Mouse (Mus musculus) myocyte (in vitro differentiated cells): Measurements from ENCODE around the gene Pan2.

Experiments used
- MAX ChIP-seq: IDR thresholded peaks from one replicate; pipeline ENCODE4 v1.6.1; 2011; ENCODE audit warnings: low read depth, mild to moderate bottlenecking, control low read depth
- MYOG ChIP-seq, 3 experiments: IDR thresholded peaks; one replicate each; pipeline ENCODE4 v1.6.1; 2011; ENCODE audit warnings: control low read depth in 2 of 3, low read depth in 2 of 3, mild to moderate bottlenecking in 2 of 3; ENCODE audit not compliant: insufficient read length in 2 of 3, control insufficient read depth in 1 of 3, insufficient read depth in 1 of 3
- POLR2A ChIP-seq: IDR thresholded peaks from one replicate; pipeline ENCODE4 v1.6.1; 2011; ENCODE audit warnings: low read depth, mild to moderate bottlenecking, control low read depth, moderate library complexity; ENCODE audit not compliant: insufficient read length
- POLR2AphosphoS2 ChIP-seq: IDR thresholded peaks from one replicate; pipeline ENCODE4 v1.6.1; 2011; ENCODE audit warnings: low read depth, control low read depth; ENCODE audit not compliant: insufficient read length
- TCF12 ChIP-seq: IDR thresholded peaks from one replicate; pipeline ENCODE4 v1.6.1; 2011; ENCODE audit warnings: mild to moderate bottlenecking, control low read depth; ENCODE audit not compliant: poor library complexity, insufficient read depth, severe bottlenecking
- TCF3 ChIP-seq: IDR thresholded peaks from one replicate; pipeline ENCODE4 v1.6.1; 2011; ENCODE audit warnings: low read depth, control low read depth; ENCODE audit not compliant: insufficient read length
- USF1 ChIP-seq: IDR thresholded peaks from one replicate; pipeline ENCODE4 v1.6.1; 2011; ENCODE audit warnings: low read depth, mild to moderate bottlenecking, control low read depth, moderate library complexity

DNA sequence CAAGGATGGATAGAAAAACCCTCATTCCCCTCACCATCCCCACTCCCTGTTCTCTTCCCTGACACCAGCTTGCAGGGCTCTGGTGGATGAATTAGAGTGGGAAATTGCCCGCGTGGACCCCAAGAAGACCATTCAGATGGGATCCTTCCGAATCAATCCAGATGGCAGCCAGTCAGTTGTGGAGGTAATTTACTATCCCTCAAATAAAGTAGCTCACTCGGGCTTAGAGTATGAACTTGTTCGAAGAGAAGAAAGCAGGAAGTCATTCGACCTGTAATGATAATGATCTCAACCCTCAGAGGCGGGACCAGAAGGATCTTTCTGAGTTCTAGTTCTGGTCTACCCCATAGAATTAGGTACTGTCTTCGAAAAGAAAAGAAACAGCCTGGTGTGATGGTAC lies 20.4 kb downstream of the Pan2 start:
- TF ChIP-seq POLR2A (no peak), MAX (no peak), USF1 (no peak), POLR2AphosphoS2 (no peak), TCF3 (no peak), TCF12 (no peak), MYOG (IDR thresholded peaks at IDR 0.05; ENCODE audit: control insufficient read depth in 1 of 3, insufficient read depth in 1 of 3, insufficient read length in 2 of 3, low read depth in 2 of 3) (no peak)
